Mouse (Mus musculus): ENCODE measurements at regions not wholly inside any gene's neighbourhood (a gene's known extent, or its start where the extent isn't known, plus 50 kb on each side); places are given as distances from the start of the nearest gene placed in this dataset.

DNA sequence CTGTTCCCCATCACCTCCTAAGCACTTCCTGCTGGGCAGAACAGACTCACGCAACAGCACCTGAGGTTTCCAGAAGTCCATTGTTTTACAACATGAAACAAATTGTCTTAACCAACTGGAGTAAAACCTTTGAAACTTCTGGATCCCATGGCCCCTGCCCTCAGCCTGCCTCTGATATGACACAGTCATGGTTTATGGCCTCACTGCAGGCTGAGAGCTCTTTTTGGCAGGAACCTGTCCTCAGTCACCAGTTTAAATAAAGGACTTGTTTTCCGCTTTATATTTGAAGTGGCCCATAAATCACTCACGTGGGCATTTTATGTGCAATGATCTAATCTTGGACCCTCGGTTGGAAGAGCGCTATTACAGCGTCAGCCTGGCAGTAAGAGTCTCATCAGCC is 388.5 kb upstream of the Atp11b start:
- no peaks in the 10 kb centered on the region for H3K36me3 ChIP-seq (ENCODE audit: control insufficient read depth, insufficient read depth, low read length)
- no peaks in the 10 kb centered on the region for H3K4me1 ChIP-seq (ENCODE audit: control insufficient read depth, insufficient read depth, low read length)
- no peaks in the 10 kb centered on the region for H3K27me3 ChIP-seq (ENCODE audit: control insufficient read depth, insufficient read depth, low read length)
- H3K9me3 ChIP-seq (ENCODE audit: control insufficient read depth, low read length), result no peaks in the 10 kb centered on the region
- TF ChIP-seq POLR2A (IDR thresholded peaks at IDR 0.05; ENCODE audit: borderline replicate concordance, extremely low read depth, insufficient read depth, insufficient read length), result no peak
- no peak overlapping the region for H3K4me2 ChIP-seq (replicated peaks; ENCODE audit: low read depth, low read length, severe bottlenecking)
- 50% methylated on average over 6 of the region's 6 CpGs for WGBS
- ATAC-seq (ENCODE audit: low FRiP score, low read depth) (no peak), DNase-seq (ENCODE audit: low spot score) (no peak)
- no peak overlapping the region for H3K9ac ChIP-seq (ENCODE audit: low read depth, low read length, severe bottlenecking)
- no peak overlapping the region for H3K4me3 ChIP-seq (replicated peaks; ENCODE audit: low read length)
- no peak overlapping the region for H3K27ac ChIP-seq (replicated peaks; ENCODE audit: low read depth, low read length)

- 87% methylated on average over 1 of the region's 1 CpGs for WGBS
- no peak for DNase-seq (ENCODE audit: low spot score)
- Histone ChIP-seq H3K4me1 (ENCODE audit: control insufficient read depth, insufficient read depth, low read length) (no peaks in the 10 kb centered on the region), H3K4me3 (replicated peaks; ENCODE audit: low read length) (no peak overlapping the region), H3K27ac (replicated peaks; ENCODE audit: low read depth, low read length) (no peak overlapping the region), H3K9ac (ENCODE audit: low read depth, low read length, severe bottlenecking) (no peak overlapping the region), H3K27me3 (ENCODE audit: control insufficient read depth, insufficient read depth, low read length) (no peaks in the 10 kb centered on the region), H3K36me3 (ENCODE audit: control insufficient read depth, insufficient read depth, low read length) (no peaks in the 10 kb centered on the region), H3K4me2 (replicated peaks; ENCODE audit: low read depth, low read length, severe bottlenecking) (no peak overlapping the region), H3K9me3 (ENCODE audit: control insufficient read depth, low read length) (no peaks in the 10 kb centered on the region)
- TF ChIP-seq POLR2A (IDR thresholded peaks at IDR 0.05; ENCODE audit: borderline replicate concordance, extremely low read depth, insufficient read depth, insufficient read length), result no peak
- ATAC-seq (ENCODE audit: low FRiP score, low read depth), result no peak
Measured at GRCm38 (mm10) chr3:35372276-35372675, 381.6 kb upstream of the Atp11b start.

DNA sequence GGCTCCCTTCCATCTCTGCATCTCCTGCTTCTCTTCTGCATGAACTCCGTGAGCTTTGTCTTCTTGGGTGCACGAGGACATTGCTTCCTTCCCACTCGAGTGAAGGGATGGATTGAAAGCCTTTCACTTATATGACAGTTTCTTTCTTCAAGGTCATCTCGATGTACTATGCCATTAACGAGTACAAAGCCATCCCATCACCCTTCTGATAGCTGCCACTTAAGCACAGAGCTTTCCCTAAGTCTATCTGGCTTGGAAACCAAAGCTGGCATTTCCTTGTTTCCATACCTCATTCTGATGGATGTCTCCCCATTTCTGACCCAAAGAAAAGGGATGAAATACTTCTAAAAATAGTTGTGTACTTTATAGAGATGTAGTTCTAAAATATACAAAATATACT is 366.5 kb upstream of the Atp11b start:
- no peak for TF ChIP-seq POLR2A (IDR thresholded peaks at IDR 0.05; ENCODE audit: borderline replicate concordance, extremely low read depth, insufficient read depth, insufficient read length)
- H3K27ac ChIP-seq (replicated peaks; ENCODE audit: low read depth, low read length), result no peak overlapping the region
- no peak for ATAC-seq (ENCODE audit: low FRiP score, low read depth)
- no peaks in the 10 kb centered on the region for H3K36me3 ChIP-seq (ENCODE audit: control insufficient read depth, insufficient read depth, low read length)
- H3K27me3 ChIP-seq (ENCODE audit: control insufficient read depth, insufficient read depth, low read length), result no peaks in the 10 kb centered on the region
- 81% methylated on average over 5 of the region's 5 CpGs for WGBS
- no peaks in the 10 kb centered on the region for H3K4me1 ChIP-seq (ENCODE audit: control insufficient read depth, insufficient read depth, low read length)
- H3K9me3 ChIP-seq (ENCODE audit: control insufficient read depth, low read length), result no peaks in the 10 kb centered on the region
- no peak for DNase-seq (ENCODE audit: low spot score)
- H3K4me3 ChIP-seq (replicated peaks; ENCODE audit: low read length), result no peak overlapping the region
- H3K4me2 ChIP-seq (replicated peaks; ENCODE audit: low read depth, low read length, severe bottlenecking), result no peak overlapping the region
- no peak overlapping the region for H3K9ac ChIP-seq (ENCODE audit: low read depth, low read length, severe bottlenecking)

- H3K36me3 ChIP-seq (ENCODE audit: control insufficient read depth, insufficient read depth, low read length), result no peaks in the 10 kb centered on the region
- H3K4me2 ChIP-seq (replicated peaks; ENCODE audit: low read depth, low read length, severe bottlenecking), result no peak overlapping the region
- no peak overlapping the region for H3K27ac ChIP-seq (replicated peaks; ENCODE audit: low read depth, low read length)
- H3K9me3 ChIP-seq (ENCODE audit: control insufficient read depth, low read length), result no peaks in the 10 kb centered on the region
- WGBS, result 83% methylated on average over 2 of the region's 2 CpGs
- ATAC-seq (ENCODE audit: low FRiP score, low read depth) (no peak), DNase-seq (ENCODE audit: low spot score) (no peak)
- no peaks in the 10 kb centered on the region for H3K4me1 ChIP-seq (ENCODE audit: control insufficient read depth, insufficient read depth, low read length)
- no peaks in the 10 kb centered on the region for H3K27me3 ChIP-seq (ENCODE audit: control insufficient read depth, insufficient read depth, low read length)
- TF ChIP-seq POLR2A (IDR thresholded peaks at IDR 0.05; ENCODE audit: borderline replicate concordance, extremely low read depth, insufficient read depth, insufficient read length), result no peak
- H3K9ac ChIP-seq (ENCODE audit: low read depth, low read length, severe bottlenecking), result no peak overlapping the region
- H3K4me3 ChIP-seq (replicated peaks; ENCODE audit: low read length), result no peak overlapping the region
Measured at GRCm38 (mm10) chr3:35392657-35393056, 361.2 kb upstream of the Atp11b start.

DNA sequence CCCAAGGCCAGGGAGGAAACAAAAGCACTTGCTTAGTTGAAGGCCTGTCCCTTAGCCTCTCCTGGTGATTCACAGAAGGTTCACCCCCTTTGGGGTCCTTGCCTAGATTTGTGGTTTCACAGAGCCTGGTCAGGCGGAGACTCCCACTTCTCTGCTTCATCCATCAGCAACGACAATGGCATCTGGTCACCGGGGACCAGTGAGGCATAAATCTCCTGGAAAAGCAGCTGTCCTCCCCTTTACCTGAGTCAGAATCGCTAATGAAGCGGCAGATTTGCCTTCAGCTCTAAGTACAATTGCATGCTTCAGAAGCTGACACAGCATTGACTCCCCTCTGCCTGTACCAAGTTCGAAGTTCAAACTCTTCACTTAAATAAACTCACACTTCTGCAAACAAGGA is 353.7 kb upstream of the Atp11b start:
- ATAC-seq (ENCODE audit: low FRiP score, low read depth) (no peak), DNase-seq (ENCODE audit: low spot score) (no peak)
- H3K27ac ChIP-seq (replicated peaks; ENCODE audit: low read depth, low read length), result no peak overlapping the region
- H3K9ac ChIP-seq (ENCODE audit: low read depth, low read length, severe bottlenecking), result no peak overlapping the region
- H3K9me3 ChIP-seq (ENCODE audit: control insufficient read depth, low read length), result no peaks in the 10 kb centered on the region
- H3K36me3 ChIP-seq (ENCODE audit: control insufficient read depth, insufficient read depth, low read length), result no peaks in the 10 kb centered on the region
- TF ChIP-seq POLR2A (IDR thresholded peaks at IDR 0.05; ENCODE audit: borderline replicate concordance, extremely low read depth, insufficient read depth, insufficient read length), result no peak
- no peaks in the 10 kb centered on the region for H3K27me3 ChIP-seq (ENCODE audit: control insufficient read depth, insufficient read depth, low read length)
- 49% methylated on average over 6 of the region's 6 CpGs for WGBS
- peaks cover 6% of the 10 kb centered on the region; the same call in 1 of the 2 replicates for H3K4me1 ChIP-seq (ENCODE audit: control insufficient read depth, insufficient read depth, low read length)
- H3K4me3 ChIP-seq (replicated peaks; ENCODE audit: low read length), result no peak overlapping the region
- no peak overlapping the region for H3K4me2 ChIP-seq (replicated peaks; ENCODE audit: low read depth, low read length, severe bottlenecking)

- DNase-seq (ENCODE audit: low spot score) (no peak), ATAC-seq (ENCODE audit: low FRiP score, low read depth) (no peak)
- no peak for TF ChIP-seq POLR2A (IDR thresholded peaks at IDR 0.05; ENCODE audit: borderline replicate concordance, extremely low read depth, insufficient read depth, insufficient read length)
- Histone ChIP-seq H3K4me3 (replicated peaks; ENCODE audit: low read length) (no peak overlapping the region), H3K27me3 (ENCODE audit: control insufficient read depth, insufficient read depth, low read length) (no peaks in the 10 kb centered on the region), H3K9me3 (ENCODE audit: control insufficient read depth, low read length) (no peaks in the 10 kb centered on the region), H3K4me1 (ENCODE audit: control insufficient read depth, insufficient read depth, low read length) (peaks cover 8% of the 10 kb centered on the region; the same call in 1 of the 2 replicates), H3K9ac (ENCODE audit: low read depth, low read length, severe bottlenecking) (no peak overlapping the region), H3K4me2 (replicated peaks; ENCODE audit: low read depth, low read length, severe bottlenecking) (no peak overlapping the region), H3K27ac (replicated peaks; ENCODE audit: low read depth, low read length) (no peak overlapping the region), H3K36me3 (ENCODE audit: control insufficient read depth, insufficient read depth, low read length) (no peaks in the 10 kb centered on the region)
- 86% methylated on average over 10 of the region's 10 CpGs for WGBS
Measured at GRCm38 (mm10) chr3:35402666-35403065, 351.2 kb upstream of the Atp11b start.

Measured in limb, embryonic 14.5 days (tissue).